Mouse (Mus musculus) forelimb bud, embryonic 11.5 days (tissue): Measurements from ENCODE around the gene A030005K14Rik.

Source experiments
- DNase-seq: peaks from one replicate; pipeline ENCODE4 v3.0.0-alpha.2; 2012; ENCODE audit warnings: low read depth, low spot score

Gene A030005K14Rik

DNA sequence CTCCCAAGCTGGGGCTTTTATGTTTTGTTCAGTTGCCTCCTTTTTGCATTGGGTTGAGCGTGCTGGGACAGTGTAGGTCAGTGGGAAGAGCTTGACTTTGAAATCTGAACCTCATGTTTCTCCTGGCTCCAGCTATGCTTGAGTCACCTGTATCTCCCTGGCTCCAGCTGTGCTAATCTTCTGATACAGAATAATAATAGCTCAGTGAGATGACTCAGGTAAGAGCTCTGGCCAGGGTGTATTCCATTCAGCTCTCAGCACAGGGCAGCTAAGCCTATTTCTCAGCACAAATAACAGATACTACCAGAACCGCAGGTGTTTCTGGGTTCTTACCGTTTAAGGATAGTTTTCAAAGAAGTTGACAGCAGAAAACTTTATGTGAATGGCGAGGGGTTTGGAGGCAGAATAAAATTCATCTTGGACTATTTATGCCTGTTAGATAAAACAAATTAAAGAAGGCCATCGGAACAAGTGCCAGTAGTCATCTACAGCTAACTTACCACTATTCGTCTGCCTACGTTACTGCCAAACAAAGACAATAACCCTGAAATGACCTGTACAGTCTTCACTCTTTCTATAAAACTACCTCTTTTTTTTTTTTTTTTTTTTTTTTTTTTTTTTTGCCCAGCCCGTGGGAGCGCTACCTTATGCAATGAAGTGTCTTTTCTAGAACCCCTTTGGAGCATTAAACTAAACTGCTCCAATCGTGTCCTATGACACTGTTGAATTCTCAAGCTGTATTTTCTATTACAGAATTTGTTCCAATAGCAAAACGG lies 22.1 kb downstream of the A030005K14Rik start:
- DNase-seq: no peak

DNA sequence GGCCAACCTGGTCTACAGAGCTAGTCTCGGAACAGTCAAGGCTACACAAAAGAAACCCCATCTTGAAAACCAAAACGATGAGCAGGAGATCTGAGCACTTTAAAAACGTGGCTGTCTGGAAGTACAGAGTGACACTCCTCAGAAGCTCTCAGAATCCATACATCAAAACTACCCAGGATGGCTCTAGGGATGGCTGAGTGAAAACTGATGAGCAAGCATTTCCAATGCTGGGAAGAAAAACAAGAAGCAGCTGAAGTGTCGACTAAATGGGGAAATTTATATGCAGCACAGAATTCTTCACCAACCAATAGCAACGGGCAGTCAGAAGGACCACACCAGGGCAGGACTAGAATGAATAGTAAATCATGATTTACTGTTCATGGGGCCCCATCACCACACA lies 24.7 kb downstream of the A030005K14Rik start:
- no peak for DNase-seq

DNA sequence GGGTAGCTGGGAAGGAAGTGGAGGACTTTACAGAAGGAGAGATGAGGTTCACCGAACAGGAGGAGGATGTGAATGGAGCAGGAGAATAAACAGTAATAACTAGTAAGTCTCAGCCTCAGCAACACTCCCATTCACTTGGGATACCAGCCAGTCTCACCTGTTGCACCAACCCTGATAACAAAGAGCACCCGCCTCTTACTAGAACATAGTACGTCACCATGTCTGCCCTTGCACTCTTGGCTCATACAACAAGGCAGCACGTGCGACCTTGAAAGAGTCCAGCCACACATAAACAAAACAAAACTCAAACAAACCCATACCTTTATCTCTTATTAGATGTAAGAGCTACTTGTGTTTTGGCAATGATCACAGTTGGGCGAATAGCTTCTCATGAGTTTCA lies 26.7 kb downstream of the A030005K14Rik start:
- no peak for DNase-seq

DNA sequence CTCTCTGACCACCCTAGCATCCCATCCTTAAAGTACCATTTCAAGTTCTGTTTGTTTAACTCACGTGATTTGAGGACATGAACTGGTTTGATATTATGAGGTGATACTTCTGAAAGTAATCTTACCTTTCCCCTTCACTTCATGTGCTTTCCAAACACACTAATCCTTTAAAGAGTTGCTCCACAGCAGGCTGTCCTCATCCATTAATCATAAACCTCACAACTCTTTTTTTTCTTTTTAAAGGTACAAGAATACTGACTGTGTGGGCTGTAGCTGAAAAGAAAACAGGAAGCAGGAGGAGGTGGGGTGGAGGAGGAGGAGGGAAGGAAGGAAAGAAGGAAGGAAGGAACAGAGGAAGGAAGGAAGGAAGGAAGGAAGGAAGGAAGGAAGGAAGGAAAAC lies 27.2 kb downstream of the A030005K14Rik start:
- DNase-seq: no peak

DNA sequence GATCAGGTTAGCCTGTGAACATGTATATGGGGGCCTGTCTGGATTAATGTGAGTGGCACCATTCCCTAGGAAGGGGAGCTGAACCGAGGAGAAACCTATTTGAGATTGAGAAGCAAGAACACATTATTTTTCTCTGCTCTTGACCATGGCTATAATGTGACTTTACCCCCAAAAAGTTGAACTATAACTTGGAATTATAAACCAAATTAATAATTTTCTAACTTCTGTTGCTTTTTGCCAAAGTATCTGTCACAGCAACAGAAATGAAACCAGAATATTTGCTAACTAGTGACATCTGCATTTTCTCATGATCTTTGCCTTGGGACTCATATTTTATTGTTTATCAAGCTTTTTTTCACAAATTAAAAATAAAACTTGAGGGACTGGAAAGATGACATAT lies 42.6 kb downstream of the A030005K14Rik start:
- DNase-seq: no peak

DNA sequence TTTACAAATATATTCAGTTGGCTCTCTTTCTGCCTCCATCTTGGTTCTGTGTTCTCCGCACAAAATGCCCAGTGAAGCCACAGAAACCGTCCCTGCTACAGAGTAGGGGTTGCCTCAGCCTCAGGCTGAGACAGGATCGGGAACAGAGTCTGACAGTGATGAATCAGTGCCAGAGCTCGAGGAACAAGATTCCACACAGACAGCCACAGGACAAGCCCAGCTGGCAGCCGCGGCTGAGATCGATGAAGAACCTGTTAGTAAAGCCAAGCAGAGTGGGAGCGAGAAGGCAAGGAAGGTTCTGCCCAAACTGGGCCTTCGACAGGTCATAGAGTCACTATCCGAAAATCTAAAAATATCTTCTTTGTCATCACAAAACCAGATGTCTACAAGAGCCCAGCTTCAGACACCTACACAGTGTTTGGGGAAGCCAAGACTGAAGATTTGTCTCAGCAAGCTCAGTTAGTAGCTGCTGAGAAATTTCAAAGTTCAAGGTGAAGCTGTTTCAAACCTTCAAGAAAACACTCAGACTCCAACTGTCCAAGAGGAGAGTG lies 43.8 kb downstream of the A030005K14Rik start:
- DNase-seq: no peak

DNA sequence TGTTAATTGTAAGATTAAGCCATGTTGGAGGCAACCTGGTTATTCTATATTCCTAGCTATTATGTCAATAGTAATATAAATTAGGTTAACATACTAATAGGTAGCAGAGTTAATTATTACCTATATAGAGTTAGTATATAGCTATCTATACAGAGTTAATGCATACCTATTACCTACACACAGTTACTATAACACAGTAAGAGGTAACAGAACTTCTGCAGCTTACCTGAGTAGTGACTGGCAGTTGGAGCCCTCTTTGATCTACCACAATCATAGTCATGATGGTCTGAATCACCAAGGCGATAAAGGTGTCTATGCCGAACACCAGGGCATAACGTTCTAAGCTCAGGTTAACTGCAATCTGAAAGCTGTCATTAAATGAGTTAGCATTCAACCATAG lies 44.7 kb downstream of the A030005K14Rik start:
- DNase-seq: no peak
